Mouse (Mus musculus): ENCODE measurements around the gene Rbms3.

GRCm38 (mm10) chr9:117243365-117243764 lies 386.3 kb downstream of the Rbms3 start:
- TF ChIP-seq POLR2A (IDR thresholded peaks at IDR 0.05; ENCODE audit: extremely low read depth, insufficient read depth, low read length) (no peak), CTCF (IDR thresholded peaks at IDR 0.05; ENCODE audit: low read depth, low read length) (no peak)

Data from liver, adult 2 months (tissue).